Mouse (Mus musculus) heart, embryonic 16.5 days (tissue): ENCODE measurements around the gene Furin. TPM values are rescaled to one million over a fixed set of nuclear protein-coding genes. Genes with fewer than 3 reads are reported as not detected.
A peak's percentile ranks its signal among the peaks of the same experiment; 100 is the strongest.

ENCODE experiments used
- ATAC-seq: fragments of 200-750 bp; cut with Nextera tagmentation; replicated peaks from 2 replicates; pipeline ENCODE4 v1.8.0; 2017; ENCODE audit warnings: moderate number of reproducible peaks; ENCODE audit not compliant: insufficient read depth, low FRiP score; ENCODE audit errors: extremely low read depth
- H3K27ac ChIP-seq: fragments of 300-500 bp; sonication (generic); 2 replicates; pipeline ENCODE4 v1.5.1; 2014; ENCODE audit warnings: mild to moderate bottlenecking, low read length, control low read depth, moderate library complexity
- H3K27me3 ChIP-seq: fragments of 300-500 bp; sonication (generic); 2 replicates; pipeline ENCODE4 v1.6.1; 2014; ENCODE audit warnings: low read length, mixed read lengths; ENCODE audit not compliant: control insufficient read depth, insufficient read depth
- H3K36me3 ChIP-seq: fragments of 300-500 bp; sonication (generic); 2 replicates; pipeline ENCODE4 v1.6.1; 2014; ENCODE audit not compliant: control insufficient read depth, insufficient read depth
- H3K4me1 ChIP-seq: fragments of 300-500 bp; sonication (generic); 2 replicates; pipeline ENCODE4 v1.6.1; 2014; ENCODE audit warnings: low read length, mixed read lengths; ENCODE audit not compliant: control insufficient read depth, insufficient read depth
- H3K4me2 ChIP-seq: fragments of 300-500 bp; sonication (generic); 2 replicates; pipeline ENCODE4 v1.6.1; 2014; ENCODE audit warnings: low read depth, mild to moderate bottlenecking, control low read depth, low read length
- H3K4me3 ChIP-seq: fragments of 300-500 bp; sonication (generic); 2 replicates; pipeline ENCODE4 v1.5.1; 2014; ENCODE audit warnings: mild to moderate bottlenecking, control low read depth, low read length
- H3K9ac ChIP-seq: fragments of 300-500 bp; sonication (generic); 2 replicates; pipeline ENCODE4 v1.6.1; 2014; ENCODE audit warnings: low read length, control low read depth
- H3K9me3 ChIP-seq: fragments of 300-500 bp; sonication (generic); replicated peaks from 2 replicates; pipeline ENCODE4 v1.6.1; 2016; ENCODE audit warnings: low read length; ENCODE audit not compliant: control insufficient read depth
- WGBS: fragments of 180-500 bp; shearing (Covaris S2); extraction: QIAGEN DNeasy Blood & Tissue Kit; methylation state at CpG from one replicate; pipeline ENCODE4 v1.1.7; 2014; 5-methylcytosine and 5-hydroxymethylcytosine counted together
- polyA plus RNA-seq: library from polyadenylated mRNA; unstranded; fragments of >200 nt; fragmentation: Nextera tagmentation; extraction: Ambion mirVana; gene quantifications from 2 replicates; pipeline ENCODE4 v1.2.1, GENCODE M21; 2015

Furin gene
- polyA plus RNA-seq, 1 experiment from 2014 or later = 11.0 TPM

DNA sequence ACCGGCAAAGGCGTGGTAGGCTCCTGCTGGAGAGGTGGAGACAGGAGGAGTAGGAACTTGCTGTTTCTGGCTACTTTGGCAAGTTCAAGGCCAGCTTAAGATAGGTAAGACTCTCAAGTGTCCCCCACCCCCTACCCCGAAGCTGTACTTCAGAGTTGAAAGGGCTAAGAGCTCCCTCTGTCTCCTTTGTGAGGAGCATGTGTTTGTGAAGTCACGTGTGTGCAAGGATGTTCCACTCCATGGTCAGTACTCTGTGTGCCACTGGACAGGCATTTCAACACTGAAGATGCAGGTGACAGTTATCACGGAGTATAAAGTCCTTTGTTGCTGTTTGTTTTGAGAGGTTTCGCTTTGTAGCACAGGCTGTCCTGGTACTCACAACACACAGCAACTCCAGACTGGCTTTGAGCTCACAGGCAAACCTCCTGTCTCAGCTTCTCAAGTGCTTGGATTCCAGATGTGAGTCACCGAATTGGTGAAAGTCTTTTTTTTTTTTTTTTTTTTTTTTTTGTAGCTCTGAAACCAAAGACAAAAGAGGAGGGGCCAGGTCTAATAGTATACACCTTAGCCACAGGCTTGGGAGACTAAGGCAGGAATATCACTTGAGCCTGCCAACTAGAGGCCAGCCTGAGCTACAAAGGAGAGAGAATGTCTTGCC lies 41.1 kb upstream of the Furin start:
- Histone ChIP-seq H3K9me3 (no peaks in the 10 kb centered on the region), H3K4me3 (no peak overlapping the region), H3K4me1 (peaks cover 43% of the 10 kb centered on the region), H3K9ac (peak overlapping the region; percentile 11), H3K4me2 (no peak overlapping the region), H3K27ac (peak overlapping the region; percentile 87), H3K36me3 (no peaks in the 10 kb centered on the region), H3K27me3 (no peaks in the 10 kb centered on the region)
- no peak for ATAC-seq
- 44% methylated on average over 7 of the region's 7 CpGs for WGBS

DNA sequence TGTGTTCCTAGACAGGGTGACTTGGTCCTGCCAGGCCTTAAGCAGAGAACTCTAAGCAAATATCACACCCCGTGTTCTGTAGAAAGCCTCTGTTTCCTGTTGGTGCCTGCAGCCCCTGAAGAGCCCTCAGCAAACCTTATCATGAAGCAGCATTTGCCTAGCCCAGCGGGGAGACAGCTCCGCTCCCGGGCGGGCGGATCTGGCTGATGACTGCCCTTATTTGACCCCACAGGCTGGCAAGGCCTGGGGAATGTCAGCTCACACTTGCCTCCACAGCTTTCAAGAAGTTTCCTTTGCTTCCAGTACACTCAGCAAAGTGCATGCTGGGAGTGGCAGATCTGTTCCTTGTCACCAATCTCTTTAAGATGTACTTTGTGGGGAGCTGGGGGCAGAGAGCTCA lies 40.3 kb upstream of the Furin start:
- H3K36me3 ChIP-seq = no peaks in the 10 kb centered on the region
- no peaks in the 10 kb centered on the region for H3K27me3 ChIP-seq
- H3K4me3 ChIP-seq = no peak overlapping the region
- H3K4me1 ChIP-seq = peaks cover 39% of the 10 kb centered on the region
- peak overlapping the region; percentile 0; the same call in 1 of the 2 replicates for H3K4me2 ChIP-seq
- 9% methylated on average over 6 of the region's 6 CpGs for WGBS
- H3K27ac ChIP-seq = peak overlapping the region; percentile 87
- no peaks in the 10 kb centered on the region for H3K9me3 ChIP-seq
- peak overlapping the region; percentile 7; the same call in 1 of the 2 replicates for H3K9ac ChIP-seq
- peak; percentile 87 for ATAC-seq

DNA sequence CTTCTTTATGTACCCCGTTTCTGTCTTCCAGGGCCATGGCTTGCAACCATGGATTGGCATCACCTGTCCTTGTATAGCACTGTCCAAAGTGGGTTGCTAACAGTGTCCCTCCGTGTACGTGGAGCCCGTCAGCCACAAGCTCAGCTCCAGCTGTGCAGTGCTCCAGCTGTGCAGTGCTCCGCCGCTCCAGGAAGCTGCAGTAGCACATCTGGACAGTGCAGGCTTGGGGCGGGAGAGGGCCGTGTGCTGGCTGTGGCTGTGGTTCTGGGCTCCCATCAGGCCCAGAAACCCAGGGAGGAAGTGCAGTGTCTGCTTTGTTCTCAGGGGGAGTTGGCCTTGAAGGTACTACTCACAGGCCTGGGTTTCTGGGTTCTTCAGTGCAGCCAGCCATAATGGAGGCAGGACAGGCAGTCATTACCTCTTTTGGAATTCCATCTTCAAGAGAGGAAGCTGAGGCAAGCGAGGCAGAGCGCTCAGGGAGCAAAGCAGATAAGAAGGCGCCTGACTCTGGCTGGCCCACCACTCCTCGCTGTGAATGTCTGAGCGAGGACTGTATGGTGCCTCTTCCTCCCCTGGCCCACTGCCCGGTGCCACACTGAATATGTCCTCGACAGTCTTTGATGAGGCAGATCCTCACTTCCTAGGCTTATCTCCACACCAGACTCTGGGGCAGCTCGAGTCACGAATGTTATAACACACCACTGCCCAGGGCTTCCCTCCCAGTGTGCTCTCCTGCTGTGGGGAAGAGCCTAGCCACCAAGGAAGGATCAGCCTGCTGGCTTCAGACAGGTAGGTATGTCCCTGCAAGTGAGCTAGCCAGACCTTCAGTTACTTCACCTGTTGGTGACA lies 39.4 kb upstream of the Furin start:
- Histone ChIP-seq H3K4me1 (peaks cover 36% of the 10 kb centered on the region), H3K9me3 (no peaks in the 10 kb centered on the region), H3K9ac (peak overlapping the region; percentile 34; the same call in 1 of the 2 replicates), H3K27ac (peak overlapping the region; percentile 87), H3K27me3 (no peaks in the 10 kb centered on the region), H3K4me3 (no peak overlapping the region), H3K4me2 (no peak overlapping the region), H3K36me3 (no peaks in the 10 kb centered on the region)
- WGBS = 19% methylated on average over 17 of the region's 17 CpGs
- peak; percentile 72 for ATAC-seq

DNA sequence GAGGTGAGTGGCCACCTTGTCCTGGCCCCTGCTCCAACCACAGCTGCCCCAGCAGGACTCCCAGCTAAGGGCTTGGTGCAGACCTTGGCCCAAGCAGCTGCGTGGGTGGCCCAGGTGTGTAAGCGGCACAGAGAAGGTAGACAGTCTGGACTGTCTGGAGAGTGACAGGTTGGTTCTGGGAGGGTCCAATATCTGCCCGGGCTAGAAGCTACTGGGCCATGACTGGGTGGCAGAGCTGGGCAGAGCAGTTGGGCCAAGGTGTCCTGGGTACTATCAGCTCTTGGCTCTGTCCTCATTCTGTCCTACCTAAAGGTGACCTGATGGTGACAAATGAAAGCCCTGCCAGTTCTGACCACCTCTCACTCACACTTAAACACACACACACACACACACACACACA lies 37.9 kb upstream of the Furin start:
- WGBS = 76% methylated on average over 3 of the region's 3 CpGs
- Histone ChIP-seq H3K4me3 (no peak overlapping the region), H3K9me3 (no peaks in the 10 kb centered on the region), H3K4me1 (peaks cover 41% of the 10 kb centered on the region), H3K9ac (no peak overlapping the region), H3K36me3 (no peaks in the 10 kb centered on the region), H3K27ac (no peak overlapping the region), H3K4me2 (no peak overlapping the region), H3K27me3 (no peaks in the 10 kb centered on the region)
- ATAC-seq = no peak

GRCm38 (mm10) chr7:80441986-80442904 lies 37.0 kb upstream of the Furin start:
- H3K9me3 ChIP-seq = no peaks in the 10 kb centered on the region
- H3K27ac ChIP-seq = no peak overlapping the region
- H3K4me2 ChIP-seq = no peak overlapping the region
- no peak overlapping the region for H3K4me3 ChIP-seq
- 71% methylated on average over 11 of the region's 11 CpGs for WGBS
- no peaks in the 10 kb centered on the region for H3K27me3 ChIP-seq
- ATAC-seq = no peak
- H3K9ac ChIP-seq = no peak overlapping the region
- no peaks in the 10 kb centered on the region for H3K36me3 ChIP-seq
- H3K4me1 ChIP-seq = peaks cover 41% of the 10 kb centered on the region

GRCm38 (mm10) chr7:80440685-80441084 lies 35.4 kb upstream of the Furin start:
- WGBS = 73% methylated on average over 4 of the region's 4 CpGs
- Histone ChIP-seq H3K4me2 (no peak overlapping the region), H3K9me3 (no peaks in the 10 kb centered on the region), H3K9ac (no peak overlapping the region), H3K36me3 (no peaks in the 10 kb centered on the region), H3K27me3 (no peaks in the 10 kb centered on the region), H3K4me1 (peaks cover 30% of the 10 kb centered on the region), H3K4me3 (no peak overlapping the region), H3K27ac (no peak overlapping the region)
- ATAC-seq = no peak

- ATAC-seq = no peak
- 78% methylated on average over 10 of the region's 10 CpGs for WGBS
- Histone ChIP-seq H3K4me3 (no peak overlapping the region), H3K4me2 (no peak overlapping the region), H3K27me3 (no peaks in the 10 kb centered on the region), H3K9ac (no peak overlapping the region), H3K27ac (no peak overlapping the region), H3K36me3 (no peaks in the 10 kb centered on the region), H3K9me3 (no peaks in the 10 kb centered on the region), H3K4me1 (peaks cover 30% of the 10 kb centered on the region)
Measured at GRCm38 (mm10) chr7:80439789-80440488, 34.7 kb upstream of the Furin start.

DNA sequence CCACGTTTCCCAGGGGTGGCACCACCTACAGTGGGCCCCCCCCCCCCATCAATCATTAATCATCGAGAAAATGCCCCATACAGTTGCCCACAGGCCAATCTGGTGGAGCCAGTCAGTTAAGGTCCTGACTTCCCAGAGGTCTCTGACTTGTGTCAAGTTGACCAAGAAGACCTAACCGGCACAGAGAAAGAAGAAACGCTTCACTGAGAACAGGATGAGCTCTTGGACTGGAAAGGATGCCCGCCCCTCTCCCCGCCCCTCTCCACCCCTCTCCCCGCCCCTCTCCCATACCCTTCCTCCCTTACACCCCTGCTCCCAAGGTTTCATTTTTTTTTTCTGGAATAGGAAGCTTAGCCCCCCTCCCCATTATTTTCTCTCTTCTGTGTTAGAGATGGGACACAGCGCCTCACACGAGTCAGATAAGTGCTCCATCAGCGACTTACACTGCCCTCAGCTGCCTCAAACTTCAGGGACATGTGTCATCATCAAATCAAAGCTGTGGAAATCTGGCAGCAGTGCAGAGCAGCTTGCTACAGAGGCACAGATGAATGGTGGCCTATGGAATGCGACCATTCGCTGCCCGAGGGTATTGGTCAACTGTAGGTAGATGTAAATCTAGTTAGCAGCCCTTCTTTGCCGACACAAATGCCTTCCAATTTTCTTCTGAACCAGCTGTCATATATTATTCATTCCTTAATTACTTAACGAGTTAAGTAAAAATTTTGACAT lies 34.0 kb upstream of the Furin start:
- no peak for ATAC-seq
- WGBS = 30% methylated on average over 15 of the region's 15 CpGs
- no peak overlapping the region for H3K27ac ChIP-seq

More for the DNA sequence above, 34.0 kb upstream of the Furin start:
- no peaks in the 10 kb centered on the region for H3K36me3 ChIP-seq
- H3K4me3 ChIP-seq = peak overlapping the region; percentile 13; the same call in 1 of the 2 replicates
- H3K4me1 ChIP-seq = peaks cover 24% of the 10 kb centered on the region
- H3K9me3 ChIP-seq = no peaks in the 10 kb centered on the region
- H3K4me2 ChIP-seq = peak overlapping the region; percentile 37; the same call in 1 of the 2 replicates
- H3K9ac ChIP-seq = no peak overlapping the region
- H3K27me3 ChIP-seq = no peaks in the 10 kb centered on the region
